Mouse (Mus musculus) gastrocnemius, adult 2 months (tissue): Measurements from ENCODE around the gene Dgcr2. TPM values are rescaled to one million over a fixed set of nuclear protein-coding genes. Genes with fewer than 3 reads are reported as not detected.

ENCODE experiments used
- DNase-seq: peaks from one replicate; pipeline ENCODE4 v3.0.0; 2022
- H3K27ac ChIP-seq: fragments of 200-600 bp; 2 replicates; pipeline ENCODE4 v1.8.1; 2022; ENCODE audit warnings: mild to moderate bottlenecking
- H3K4me3 ChIP-seq: fragments of 200-600 bp; 2 replicates; pipeline ENCODE4 v1.8.1; 2022; ENCODE audit warnings: mild to moderate bottlenecking, moderate library complexity
- CTCF ChIP-seq: fragments of 200-600 bp; IDR thresholded peaks from 2 replicates; pipeline ENCODE4 v1.8.1; 2022; ENCODE audit warnings: antibody characterized with exemption, mild to moderate bottlenecking, moderate library complexity
- intact Hi-C: fragments of 180-260 bp; cut with DNase I; formaldehyde crosslinking; loops from one replicate; pipeline ENCODE4 v1.15.1; 2025
- total RNA-seq, 2 experiments: library from RNA; stranded (reverse); gene quantifications; 2 replicates each; pipeline ENCODE4 v1.2.3; 2021

The Dgcr2 gene
- total RNA-seq, 2 experiments from 2014 or later, result 22.2 to 26.4 TPM

- TF ChIP-seq CTCF, result peak; percentile 20; the same call in 1 of the 2 replicates
- DNase-seq, result peak; percentile 45
- peak overlapping the region; percentile 72 for H3K4me3 ChIP-seq
- intact Hi-C loops, result no loop called here
- H3K27ac ChIP-seq, result no peak overlapping the region
These were observed 64.5 kb downstream of the Dgcr2 start for GRCm38 (mm10) chr16:17833681-17834399.

- Histone ChIP-seq H3K27ac (no peak overlapping the region), H3K4me3 (peak overlapping the region; percentile 72)
- TF ChIP-seq CTCF, result no peak
- intact Hi-C loops, result no loop called here
- no peak for DNase-seq
These were observed 65.1 kb downstream of the Dgcr2 start for GRCm38 (mm10) chr16:17833321-17833680.

GRCm38 (mm10) chr16:17832821-17833220 lies 65.5 kb downstream of the Dgcr2 start, which contains the start of gene B830017H08Rik:
B830017H08Rik (plus strand) TSS chr16:17833121.
- no peak for TF ChIP-seq CTCF
- H3K27ac ChIP-seq, result no peak within 1 kb of the TSS
- DNase-seq, result no peak
- intact Hi-C loops, result no loop called here
- peak within 1 kb of the TSS; percentile 72 for H3K4me3 ChIP-seq

- no peak for TF ChIP-seq CTCF
- Histone ChIP-seq H3K4me3 (no peak overlapping the region), H3K27ac (no peak overlapping the region)
- intact Hi-C loops, result no loop called here
- no peak for DNase-seq
These were observed 66.6 kb downstream of the Dgcr2 start for GRCm38 (mm10) chr16:17831781-17832180.

- no peak overlapping the region for H3K27ac ChIP-seq
- no peak for DNase-seq
- no peak overlapping the region for H3K4me3 ChIP-seq
- intact Hi-C loops, result no loop called here
- TF ChIP-seq CTCF, result no peak
These were observed 67.8 kb downstream of the Dgcr2 start for GRCm38 (mm10) chr16:17830385-17831178.

DNA sequence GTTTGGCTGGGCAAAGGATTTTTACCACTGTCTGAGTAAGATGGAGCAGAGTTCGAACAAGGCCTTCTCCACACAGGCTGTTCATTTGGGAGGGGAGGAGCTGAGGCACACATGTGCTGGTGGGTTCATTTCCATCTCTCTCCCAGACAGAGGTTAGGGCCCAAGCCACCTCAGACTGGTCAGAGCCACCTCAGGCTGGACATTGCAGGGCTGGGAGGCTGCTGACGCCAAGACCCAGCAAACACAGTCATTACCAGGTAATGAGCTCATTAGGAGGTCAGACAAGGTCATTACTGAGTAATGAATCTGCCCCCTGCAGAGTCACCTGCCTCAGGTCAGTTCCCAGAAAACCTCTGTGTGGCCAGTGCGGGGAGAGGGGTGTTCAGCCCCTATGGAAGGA lies 69.5 kb downstream of the Dgcr2 start:
- no peak for TF ChIP-seq CTCF
- intact Hi-C loops, result no loop called here
- Histone ChIP-seq H3K27ac (no peak overlapping the region), H3K4me3 (no peak overlapping the region)
- no peak for DNase-seq

GRCm38 (mm10) chr16:17828229-17828628 lies 70.1 kb downstream of the Dgcr2 start:
- no peak for TF ChIP-seq CTCF
- no peak for DNase-seq
- intact Hi-C loops, result no loop called here
- Histone ChIP-seq H3K27ac (no peak overlapping the region), H3K4me3 (no peak overlapping the region)

DNA sequence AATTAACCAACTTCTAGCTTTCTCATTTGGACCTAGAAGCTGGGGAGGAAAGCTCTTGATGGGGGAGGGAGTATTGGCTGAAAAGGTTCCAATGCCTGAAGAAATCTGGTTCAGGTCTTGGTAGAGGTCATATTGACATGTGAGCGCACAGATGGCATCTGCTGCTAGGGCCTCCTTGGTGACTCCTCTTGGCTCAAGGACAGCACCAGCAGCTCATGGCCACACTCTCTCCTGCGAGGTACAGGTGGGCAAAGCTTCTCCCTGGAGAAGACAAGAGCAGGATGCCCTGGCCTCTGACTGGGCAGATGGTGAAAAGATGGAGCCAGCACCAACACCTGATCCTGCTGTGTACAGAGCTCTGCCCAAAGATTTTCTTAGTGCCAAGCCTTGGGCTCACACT lies 71.9 kb downstream of the Dgcr2 start:
- no peak for DNase-seq
- H3K4me3 ChIP-seq, result no peak overlapping the region
- TF ChIP-seq CTCF, result no peak
- no peak overlapping the region for H3K27ac ChIP-seq
- intact Hi-C loops, result no loop called here

DNA sequence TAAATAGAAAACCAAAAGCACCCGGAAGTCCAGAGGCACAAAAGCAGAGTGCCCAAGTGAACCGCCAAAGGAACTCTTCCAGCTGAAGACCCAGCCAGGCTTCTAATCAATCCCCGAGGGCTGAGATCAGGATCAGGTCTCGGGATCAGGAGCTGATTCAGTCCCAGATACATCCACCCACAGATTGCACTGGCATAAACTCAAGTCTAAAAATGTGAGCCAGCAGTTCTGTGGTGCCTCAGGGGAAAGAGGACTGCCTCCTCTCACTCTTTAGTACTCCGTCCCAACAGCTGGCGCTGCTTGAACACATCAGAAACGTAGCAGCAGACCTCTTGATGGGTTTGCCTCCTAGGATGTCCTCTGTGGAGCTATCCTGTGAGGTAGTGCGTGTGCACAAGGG lies 81.8 kb downstream of the Dgcr2 start:
- no peak for DNase-seq
- TF ChIP-seq CTCF, result no peak
- H3K27ac ChIP-seq, result no peak overlapping the region
- H3K4me3 ChIP-seq, result no peak overlapping the region
- intact Hi-C loops, result no loop called here

DNA sequence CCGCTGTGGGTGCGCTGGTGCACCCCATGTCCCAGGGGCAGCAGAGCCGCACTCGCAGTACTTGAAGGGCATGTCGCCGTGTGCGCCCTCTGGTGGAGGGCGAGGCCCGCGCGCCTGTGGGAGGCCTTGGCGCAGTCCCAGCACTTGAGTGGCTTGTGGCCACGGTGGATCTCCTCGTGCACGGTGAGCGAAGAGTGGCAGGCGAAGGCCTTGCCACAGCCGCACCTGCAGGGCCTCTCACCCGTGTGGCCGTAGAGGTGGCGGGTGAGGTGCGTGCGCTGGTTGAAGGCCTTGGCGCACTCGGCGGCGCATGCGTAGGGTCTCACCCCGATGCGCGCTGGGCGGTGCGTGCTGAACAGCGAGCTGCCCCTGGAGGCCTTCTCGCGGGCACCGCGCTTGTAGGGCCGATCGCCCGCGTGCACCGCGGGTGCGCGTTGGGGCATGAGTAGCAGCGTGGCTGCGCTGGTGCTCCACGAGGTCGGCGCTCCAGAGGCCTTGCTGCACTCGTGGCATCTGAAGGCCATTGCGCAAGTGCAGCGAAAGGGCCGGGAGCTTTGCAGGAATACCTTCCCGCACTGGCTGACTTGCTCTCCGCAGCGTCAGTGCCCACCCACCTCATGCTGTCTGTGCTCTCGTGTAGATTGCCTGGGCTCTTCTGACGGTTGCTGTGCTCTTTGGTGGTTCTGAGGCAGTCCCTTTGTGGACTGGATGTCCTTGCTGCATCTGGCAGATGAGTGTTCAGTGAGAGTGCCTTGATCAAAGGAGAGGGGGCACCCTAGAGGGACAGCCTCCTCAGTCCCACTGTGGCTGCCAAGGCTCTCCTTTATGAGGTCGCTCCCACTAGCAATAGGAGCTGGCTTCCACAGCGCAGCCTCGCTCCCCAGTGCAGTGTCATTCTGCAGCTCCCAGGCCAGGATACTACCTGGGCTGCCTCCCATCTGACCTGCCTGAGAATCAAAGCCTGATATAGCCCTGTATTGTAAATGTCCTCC lies 82.7 kb downstream of the Dgcr2 start:
- peak; percentile 77 for DNase-seq
- Histone ChIP-seq H3K27ac (peak overlapping the region; percentile 55), H3K4me3 (peak overlapping the region; percentile 72)
- intact Hi-C loops, result no loop called here
- peak; percentile 82 for TF ChIP-seq CTCF

- TF ChIP-seq CTCF, result no peak
- no peak for DNase-seq
- Histone ChIP-seq H3K27ac (no peak overlapping the region), H3K4me3 (no peak overlapping the region)
- intact Hi-C loops, result loop anchor here (2.0 to 5.0 kb wide), 3 partner anchors 26 to 68 kb away; no protein-coding TSS in a partner anchor
These were observed 85.2 kb downstream of the Dgcr2 start for GRCm38 (mm10) chr16:17813173-17813572.

- H3K4me3 ChIP-seq, result no peak overlapping the region
- DNase-seq, result no peak
- no peak overlapping the region for H3K27ac ChIP-seq
- intact Hi-C loops, result loop anchor here (2.0 to 5.0 kb wide), 3 partner anchors 25 to 67 kb away; no protein-coding TSS in a partner anchor
- TF ChIP-seq CTCF, result peak; percentile 91
These were observed 86.2 kb downstream of the Dgcr2 start for GRCm38 (mm10) chr16:17812120-17812519.
